Mouse (Mus musculus) CD4-positive, CD25-positive, alpha-beta regulatory T cell, adult 2 months (primary cell): Measurements from ENCODE around the gene Jup.

ENCODE experiments used
- DNase-seq: peaks from one replicate; pipeline ENCODE4 v3.0.0-alpha.2; 2012; ENCODE audit warnings: low read depth, low spot score

The Jup gene

DNA sequence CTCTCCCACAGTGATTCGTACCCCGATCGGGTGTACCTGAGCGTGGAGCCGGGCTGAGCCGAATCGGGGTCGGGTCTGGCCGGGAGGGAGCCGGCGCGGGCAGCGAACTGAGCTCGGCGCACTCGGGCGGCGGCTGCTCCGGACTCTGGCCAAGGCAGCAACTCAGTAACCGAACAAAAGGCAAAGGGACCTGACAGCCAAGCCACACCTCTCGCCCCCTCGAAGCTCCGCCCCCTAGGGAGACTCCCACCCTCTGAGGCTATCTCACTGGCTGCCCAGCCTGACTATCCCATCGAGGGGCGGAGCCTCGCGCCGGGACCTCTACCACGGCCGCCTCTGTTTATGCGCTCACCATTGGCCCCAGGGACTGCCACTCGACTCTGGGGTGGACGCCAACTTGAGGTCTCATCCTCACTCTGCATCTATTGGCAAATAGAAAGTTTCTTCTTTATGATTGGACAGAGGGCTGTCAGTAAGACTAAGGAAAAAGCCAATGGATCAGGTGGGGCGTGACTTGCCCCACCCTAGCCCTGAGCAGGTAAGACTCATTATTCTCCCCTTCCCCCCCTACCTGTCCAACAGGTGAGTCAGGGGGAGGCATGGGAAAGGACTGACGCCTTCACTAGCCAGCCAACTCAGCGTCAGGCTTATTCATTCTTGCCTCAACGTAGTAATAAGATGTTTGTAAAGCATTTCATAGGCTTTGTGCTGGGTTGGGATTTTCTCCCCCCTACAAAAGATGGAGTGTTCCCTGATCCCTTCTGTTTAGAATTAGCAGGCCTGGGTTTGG, at the start of gene Jup:
Gene Jup (minus strand): TSS at position 164 of the 790 bp plus-strand sequence.
- DNase-seq: peak; percentile 93

DNA sequence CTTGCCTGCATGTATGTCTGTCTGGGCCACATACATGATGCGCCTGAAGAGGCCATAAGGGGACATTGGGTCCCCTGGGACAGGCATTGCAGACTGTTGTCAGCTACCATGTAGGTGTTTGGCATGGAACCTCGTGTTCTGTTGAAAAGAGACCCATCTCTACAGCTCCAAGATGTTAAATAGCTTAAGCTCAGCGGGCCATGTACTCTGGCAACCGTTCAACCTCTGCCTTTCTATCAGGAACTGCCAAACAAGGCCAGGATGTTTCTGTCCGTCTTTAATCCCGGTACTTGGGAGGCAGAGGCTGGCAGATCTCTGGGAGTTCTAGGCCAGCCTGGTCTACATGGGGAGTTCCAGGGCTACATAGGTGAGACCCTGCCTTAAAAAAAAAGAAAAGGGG, 45.1 kb upstream of the Jup start:
- DNase-seq: no peak

DNA sequence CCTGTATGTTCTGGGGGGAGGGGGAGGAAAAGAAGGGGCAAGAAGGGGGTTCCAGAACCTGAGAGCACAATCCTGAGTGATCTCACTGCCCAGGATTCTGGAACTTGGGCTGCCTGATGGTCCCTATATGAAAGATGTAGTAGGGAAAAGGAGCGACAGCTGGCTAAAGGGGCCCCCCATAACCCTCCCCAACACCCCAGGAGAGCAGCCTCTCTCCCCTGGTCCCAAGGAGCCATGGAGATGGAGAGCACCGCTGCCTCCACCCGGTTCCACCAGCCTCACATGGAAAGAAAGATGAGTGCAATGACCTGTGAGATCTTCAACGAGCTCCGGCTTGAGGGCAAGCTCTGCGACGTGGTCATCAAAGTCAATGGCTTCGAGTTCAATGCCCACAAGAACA, 44.2 kb upstream of the Jup start, which contains the start of the genes Nt5c3b and Klhl10:
Gene Nt5c3b (minus strand): TSS at position 12 of the 400 bp plus-strand sequence.
Gene Klhl10 (plus strand): TSS at position 121 of the 400 bp plus-strand sequence.
- DNase-seq: no peak

DNA sequence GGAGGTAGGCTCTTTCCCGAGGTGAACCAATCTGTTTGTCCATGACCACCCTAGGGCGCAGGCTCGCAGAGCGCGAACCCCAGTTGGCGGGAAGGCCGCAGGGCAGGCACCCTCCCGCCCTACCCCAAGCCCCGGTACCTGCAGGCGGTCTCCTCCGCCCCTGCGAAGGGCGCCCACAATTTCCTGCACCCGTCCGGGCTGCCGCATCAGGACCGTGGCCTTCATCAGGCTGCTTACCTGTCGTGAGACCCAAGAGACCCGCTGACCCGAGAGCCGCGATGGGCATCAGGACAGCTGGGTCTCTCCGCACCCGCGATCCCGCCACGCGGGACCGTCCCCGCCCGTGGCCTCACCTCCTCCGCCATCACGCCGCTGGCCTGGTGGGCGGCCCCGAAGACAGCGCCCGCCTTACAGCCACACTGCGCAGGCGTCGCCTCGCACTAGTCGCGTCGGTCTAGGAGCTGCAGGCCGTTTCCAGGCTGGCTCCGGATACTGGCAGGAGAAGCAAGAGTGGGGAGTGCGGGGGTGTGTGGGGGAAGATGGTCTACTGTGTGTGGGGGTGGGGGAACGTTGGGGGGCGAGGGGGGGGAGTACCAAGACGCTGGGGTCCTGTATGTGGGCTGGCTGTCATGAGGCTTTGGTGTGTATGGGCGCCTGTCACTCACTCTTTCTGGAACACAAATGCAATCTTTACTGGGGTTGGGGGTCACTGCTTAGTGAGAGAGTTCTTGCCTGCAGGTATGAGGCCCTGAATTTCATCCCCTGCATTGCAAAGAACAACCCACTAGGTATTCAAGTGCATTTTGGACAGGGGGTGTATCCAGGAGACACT, 43.3 kb upstream of the Jup start:
- peak; percentile 93 for DNase-seq

DNA sequence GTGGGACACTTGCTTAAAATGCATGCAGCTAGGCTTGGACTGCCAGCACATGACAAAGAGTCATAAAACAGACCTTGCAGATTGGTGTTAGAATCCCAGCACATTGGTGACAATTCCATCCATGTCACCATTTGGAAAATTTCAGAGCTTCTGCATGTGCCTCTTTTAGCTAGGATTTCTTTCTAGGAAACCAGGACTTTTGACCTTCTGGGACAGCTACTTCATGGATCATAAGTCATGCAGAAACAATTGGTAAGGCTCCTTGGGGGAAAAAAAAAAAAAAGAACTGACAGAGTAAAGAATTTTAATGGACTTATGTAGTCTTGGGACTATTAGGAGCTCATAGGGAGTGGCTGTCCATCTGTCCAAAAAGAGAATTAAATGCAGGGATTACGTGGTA, 40.3 kb upstream of the Jup start:
- no peak for DNase-seq

DNA sequence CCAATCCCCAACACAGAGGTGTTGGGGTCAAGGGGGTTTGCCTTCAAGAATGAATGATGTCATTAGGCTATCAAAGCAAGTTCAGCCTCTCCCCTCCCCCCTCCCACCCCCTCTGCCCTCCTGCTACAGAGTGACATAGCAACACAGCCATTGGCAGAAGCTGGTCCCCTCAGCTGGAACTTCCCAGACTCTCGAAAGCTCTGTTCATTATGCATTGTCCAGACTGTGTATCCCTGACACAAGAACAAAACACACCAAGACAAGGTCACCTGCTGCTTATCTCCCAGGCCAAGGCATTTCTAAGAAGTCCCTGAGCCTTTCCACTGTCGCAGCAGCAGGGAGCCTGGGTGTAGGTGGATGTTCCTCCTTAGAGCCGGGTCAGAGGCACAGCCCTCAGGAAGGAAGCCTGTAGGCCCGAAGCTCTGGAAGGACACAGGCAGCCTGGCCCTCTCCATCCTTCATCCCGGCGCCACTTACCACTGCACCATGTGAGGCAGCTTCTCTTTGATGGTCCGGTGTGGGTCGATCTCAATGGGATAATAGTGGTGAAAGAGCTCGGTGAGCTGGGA, 38.2 kb upstream of the Jup start:
- DNase-seq: no peak

DNA sequence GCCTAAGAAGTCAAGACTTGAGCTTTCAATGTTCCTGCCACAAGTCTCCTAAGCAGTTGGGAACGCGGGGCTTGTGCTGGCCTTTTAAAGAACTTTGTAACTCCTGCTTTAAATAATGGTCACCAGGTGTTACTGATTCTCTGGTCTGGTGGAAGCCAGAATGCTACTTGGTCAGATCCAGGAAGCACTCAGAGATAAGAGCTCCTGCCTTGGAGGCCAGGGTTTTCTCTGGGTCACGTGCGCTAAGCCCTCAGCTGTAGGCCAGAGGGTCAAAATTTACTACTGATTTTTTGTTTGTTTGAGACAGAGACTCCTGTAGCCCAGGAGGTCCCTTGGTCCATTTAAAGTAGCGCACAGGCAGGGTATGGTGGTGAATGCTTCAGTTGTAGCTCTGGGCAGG, 34.4 kb upstream of the Jup start:
- no peak for DNase-seq

DNA sequence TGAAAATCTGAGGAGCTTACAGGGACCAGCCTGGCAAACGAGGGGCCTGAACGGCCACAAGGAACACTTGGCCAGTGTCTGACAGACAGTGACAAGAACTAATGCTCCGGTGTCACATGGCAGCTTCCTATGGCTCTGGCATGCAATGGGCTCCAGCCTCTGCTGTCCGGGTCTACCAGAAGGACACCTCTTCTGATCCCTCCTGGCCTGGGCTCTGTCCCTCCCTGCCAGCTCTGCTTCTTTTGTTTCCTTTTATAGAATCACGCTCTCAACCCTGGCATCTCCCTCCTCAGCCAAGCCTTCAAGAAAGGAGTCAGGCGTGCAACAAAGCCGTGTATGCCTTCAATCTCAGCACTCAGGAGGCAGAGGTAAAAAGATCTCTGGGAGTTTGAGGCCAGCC, 32.5 kb upstream of the Jup start:
- DNase-seq: no peak

DNA sequence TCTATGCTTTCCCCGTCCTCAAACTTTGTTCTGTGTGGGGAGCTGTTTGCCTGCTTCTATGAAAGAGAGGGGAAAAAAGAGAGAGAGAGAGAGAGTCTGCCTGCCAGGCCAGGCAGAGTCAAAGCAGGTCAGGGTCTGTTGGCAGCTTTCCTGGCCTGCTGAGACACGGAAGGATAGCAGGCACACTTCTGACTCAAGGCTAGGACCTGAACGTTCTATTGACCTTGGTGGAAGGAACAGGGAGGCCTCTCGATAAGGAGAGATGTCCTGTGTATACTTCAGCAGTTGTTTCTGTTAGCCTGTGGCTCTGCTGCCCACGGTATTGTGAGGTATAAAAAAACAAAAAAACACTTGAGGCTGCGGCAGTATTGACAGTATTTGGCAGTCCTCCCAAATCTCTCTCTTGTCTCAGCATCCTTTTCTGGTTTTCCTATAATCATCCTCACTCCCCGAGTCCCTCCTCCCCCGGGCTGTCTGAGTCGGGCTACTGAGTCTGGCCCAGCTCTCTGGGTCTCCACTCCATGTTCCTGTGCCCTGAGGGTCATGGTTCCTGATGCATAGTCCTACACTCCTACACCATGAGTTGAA, 31.1 kb upstream of the Jup start:
- DNase-seq: no peak

DNA sequence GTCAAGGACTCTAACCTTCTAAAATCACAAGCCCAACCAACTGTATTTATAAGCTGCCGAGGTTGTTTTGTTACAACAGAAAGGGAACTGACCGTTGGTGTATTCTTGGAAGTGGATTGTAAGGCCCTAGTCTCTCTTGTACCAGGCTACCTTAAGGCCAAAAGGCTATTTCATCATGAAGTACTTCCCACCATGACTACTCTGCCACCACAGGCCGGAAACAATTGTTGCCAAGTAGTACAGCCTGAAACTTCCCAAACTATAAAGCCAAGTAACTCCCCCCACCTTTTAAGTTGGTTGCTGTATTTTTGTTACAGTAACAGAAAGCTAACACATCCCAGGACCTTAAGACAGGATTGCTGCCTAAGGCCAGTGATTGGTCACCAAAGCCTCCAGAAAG, 29.3 kb upstream of the Jup start:
- DNase-seq: no peak

DNA sequence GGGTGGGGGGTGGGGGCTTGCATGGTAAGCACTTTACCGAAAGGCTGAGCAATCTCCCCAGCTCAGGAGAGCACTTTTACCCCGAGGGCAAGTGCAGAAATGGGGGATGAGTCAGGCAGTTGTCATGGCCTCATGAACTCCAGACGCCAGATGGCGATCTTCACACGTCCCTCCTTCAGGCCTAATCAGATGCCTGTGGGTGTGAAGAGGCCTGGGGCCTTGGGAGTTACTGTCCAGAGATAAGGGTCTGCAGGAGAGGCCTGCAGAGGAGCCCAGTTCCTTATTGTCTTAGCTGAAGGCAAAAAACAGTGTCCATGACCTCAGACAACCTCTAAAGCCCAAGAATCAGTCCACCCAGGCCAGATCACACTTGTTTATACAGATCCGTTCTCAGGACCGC, 28.3 kb upstream of the Jup start:
- DNase-seq: peak; percentile 69

DNA sequence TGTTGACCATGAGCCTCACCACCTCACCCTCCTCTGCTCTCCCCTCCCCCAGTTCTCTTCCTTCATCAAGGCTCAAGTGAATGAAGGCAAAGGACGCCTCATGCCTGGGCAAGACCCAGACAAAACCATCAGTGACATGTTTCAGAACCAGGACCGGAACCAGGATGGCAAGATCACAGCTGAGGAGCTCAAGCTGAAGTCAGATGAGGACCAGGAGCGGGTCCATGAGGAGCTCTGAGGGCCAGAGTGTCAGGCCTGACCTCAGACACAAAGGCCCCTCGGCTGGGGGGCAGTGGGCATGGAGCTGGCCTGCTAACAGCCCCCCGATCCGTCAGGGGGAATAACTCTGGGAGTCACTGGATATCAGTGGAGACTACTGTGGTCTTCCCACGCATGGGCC, 26.3 kb upstream of the Jup start:
- DNase-seq: no peak

DNA sequence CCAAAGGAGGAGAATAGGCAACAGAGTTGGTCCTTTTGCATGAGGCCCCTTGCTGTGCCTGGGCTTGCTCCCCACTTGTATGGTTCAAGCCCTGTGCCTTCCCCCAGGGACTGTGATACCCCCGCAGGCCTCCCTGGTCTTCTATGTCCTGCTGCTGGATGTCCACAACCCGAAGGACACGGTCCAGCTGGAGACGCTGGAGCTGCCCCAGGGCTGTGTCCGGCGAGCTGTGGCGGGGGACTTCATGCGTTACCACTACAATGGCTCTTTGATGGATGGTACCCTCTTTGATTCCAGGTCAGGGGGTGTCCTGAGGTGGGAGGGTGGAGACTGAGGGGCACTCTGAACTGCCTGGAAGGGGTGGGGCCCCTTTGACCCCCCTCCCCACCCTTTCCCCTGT, 24.0 kb upstream of the Jup start:
- no peak for DNase-seq

DNA sequence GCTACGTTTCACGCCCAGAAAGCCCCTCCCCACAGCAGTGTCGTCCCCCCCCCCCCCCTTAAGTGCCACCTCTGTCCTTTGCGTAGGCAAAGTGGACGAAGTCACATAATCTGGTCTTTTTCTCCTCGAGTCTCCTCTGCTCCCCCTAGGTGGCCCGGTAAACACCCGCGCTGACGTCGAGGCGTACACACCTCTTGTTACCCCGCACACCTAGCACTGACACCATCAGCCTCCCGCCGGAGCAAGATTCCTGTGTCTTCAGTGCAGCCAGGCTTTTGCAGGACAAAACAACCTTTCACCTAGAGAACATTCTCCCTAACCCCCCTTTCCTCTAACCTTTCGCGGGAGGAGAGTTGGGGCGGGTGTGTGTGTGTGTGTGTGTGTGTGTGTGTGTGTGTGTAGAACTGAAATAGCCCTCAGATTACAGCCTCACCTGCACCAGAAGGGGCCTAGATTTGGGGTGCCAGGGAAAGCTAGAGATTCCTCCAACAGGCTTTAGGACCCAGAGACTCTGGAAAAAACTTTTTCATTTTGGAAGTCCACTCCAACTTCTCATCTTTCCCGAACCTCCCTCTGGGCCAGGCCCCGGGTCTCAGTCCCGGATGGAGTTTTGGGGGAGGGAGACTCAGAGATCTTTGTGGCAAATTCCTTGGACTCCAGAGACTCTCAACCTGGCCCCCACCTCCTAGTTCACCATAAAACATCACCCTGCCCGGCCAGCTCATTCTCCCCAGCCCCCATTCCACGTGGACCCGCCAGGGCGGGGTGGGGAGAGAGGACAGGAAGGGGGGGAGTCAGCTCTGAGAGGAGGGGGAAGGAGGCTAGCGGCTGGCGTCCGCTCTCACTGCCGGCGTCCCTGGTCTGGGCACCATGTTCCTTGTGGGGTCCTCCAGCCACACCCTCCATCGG, 17.6 kb upstream of the Jup start, which contains the start of gene Fkbp10:
Gene Fkbp10 (plus strand): TSS at position 784 of the 909 bp plus-strand sequence.
- DNase-seq: peak; percentile 45

DNA sequence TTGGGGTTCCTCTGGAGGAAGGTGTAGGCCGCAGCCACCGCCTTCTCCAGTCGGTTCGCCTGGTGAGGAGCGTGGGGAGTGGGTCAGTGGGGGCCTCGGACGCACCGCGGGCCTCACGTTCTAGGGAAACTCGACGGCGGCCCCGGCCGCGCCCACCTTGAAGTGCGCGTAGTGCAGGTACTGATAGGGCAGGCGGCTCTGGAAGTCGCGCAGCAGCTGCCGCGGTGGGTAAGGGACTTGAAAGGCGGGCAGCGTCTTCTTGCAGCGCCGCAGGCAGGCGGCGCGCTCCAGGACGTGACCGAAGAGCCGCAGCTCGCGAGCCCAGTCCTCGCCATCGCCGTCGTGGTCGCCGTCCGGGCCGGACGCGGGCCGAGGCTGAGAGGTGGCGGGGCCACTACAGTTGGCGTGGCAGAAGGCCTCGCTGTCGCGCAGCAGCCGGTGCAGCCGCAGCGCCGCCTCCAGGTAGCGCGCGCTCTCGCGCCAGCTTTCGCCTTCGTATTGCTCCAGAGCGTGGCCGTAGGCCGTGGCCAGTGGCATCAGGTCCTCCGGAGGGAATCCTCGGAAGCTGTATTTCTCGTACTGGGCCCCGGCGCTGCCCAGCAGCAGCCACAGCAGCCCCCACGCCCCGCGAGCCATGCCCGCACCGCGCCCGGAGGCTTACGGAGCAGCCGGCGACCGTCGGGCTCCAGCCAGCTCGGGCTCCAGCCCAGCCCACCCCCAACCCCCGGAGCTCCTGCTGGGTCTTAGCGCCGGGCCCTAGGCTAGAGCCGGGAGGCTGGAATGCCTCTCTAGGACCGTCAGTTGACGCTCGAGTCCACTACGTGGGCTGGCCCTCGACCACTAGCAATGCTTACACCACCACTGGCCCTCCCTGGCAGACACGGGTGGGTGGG, 16.7 kb upstream of the Jup start, which contains the start of gene P3h4:
Gene P3h4 (minus strand): TSS at position 816 of the 893 bp plus-strand sequence.
- peak; percentile 65 for DNase-seq

DNA sequence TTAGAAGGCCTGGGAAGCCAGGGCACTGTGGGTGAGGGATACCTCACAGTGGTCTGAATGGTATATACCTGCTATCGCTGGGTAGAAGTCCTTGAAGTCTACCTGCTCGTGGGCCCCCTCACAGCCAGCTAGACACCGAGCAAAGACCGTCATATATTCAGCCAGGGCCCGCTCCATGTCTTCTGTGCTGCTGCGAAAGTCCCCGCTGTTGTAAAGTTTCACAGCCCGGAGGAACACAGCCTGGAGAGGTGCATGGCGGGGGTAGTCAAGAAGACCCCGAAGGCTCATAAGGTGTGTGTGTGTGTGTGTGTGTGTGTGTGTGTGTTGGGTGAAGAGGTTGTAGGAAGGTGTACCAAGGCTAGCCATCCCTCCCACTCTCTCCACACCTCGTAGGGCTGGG, 16.0 kb upstream of the Jup start:
- no peak for DNase-seq

DNA sequence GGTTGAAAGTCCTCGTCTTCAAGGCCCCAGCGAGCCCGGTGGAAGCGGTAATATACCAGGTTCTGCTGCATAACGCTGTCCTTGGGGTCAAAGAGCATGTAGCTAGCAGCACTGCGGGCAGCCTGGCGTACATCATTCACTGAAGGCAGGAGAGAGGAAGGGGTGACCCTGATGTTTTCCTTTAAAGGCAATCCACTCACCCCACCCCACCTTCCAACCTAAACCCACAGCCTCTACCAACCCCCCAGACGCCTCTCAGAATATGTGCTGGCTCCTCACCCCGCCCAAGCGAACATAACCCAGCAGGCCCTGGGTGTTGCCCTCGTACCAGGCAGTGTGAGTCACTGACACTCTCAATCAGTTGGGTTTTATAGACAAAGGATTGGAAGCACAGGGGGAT, 14.2 kb upstream of the Jup start:
- DNase-seq: no peak

DNA sequence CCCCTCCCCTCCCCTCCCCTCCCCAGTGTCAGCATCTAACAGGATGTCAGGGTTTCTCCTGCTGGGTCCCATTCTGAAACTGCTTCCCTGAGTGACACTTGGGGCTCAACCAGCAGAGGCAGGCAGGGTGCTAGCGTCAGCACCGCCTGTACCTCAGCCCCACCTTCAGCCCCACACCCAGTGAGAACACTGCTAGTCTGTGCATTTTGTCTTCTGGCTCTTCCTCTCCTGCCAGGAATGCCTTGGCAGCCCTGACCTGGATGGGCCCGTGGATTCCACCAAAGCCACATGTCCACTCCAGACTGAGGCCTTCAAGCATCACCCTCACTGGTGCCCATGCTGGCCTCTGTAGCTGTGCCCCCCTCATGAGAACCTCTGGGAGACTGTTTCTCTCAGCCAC, 12.1 kb upstream of the Jup start:
- no peak for DNase-seq

DNA sequence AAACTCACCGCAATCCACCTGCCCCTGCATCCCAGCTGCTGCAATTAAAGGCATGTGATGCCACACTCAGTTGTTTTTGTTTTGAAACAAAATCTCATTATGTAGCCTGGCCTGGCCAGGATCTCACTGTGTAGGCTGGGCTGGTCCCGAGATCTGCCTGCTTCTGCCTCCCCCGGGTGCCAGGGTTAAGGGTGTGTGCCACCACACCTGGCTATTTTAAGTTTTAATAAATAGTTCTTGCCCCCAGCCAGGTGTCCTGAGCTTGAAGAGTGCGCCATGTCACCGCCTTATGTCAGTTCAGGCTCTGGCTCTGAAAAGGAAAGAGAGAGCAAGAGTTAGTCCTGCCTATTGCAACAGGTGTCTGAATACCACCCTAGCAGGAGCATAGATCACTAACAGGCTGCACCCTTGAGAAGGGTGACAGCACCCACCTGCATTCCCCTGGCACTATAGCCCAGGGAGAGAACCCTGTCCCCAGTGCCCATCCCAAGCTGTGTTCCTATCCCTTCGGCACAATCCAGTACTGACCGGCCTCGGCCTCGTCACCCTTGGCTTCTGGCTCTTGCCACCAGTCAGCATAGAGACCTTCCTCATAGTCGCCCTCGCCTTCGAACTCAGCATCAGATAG, 11.4 kb upstream of the Jup start:
- DNase-seq: no peak
